Mouse (Mus musculus): ENCODE results near the gene Retn. TPM values are rescaled to one million over a fixed set of nuclear protein-coding genes. Genes with fewer than 3 reads are reported as not detected.

The Retn gene
- polyA plus RNA-seq, 1 experiment, result not detected

DNA sequence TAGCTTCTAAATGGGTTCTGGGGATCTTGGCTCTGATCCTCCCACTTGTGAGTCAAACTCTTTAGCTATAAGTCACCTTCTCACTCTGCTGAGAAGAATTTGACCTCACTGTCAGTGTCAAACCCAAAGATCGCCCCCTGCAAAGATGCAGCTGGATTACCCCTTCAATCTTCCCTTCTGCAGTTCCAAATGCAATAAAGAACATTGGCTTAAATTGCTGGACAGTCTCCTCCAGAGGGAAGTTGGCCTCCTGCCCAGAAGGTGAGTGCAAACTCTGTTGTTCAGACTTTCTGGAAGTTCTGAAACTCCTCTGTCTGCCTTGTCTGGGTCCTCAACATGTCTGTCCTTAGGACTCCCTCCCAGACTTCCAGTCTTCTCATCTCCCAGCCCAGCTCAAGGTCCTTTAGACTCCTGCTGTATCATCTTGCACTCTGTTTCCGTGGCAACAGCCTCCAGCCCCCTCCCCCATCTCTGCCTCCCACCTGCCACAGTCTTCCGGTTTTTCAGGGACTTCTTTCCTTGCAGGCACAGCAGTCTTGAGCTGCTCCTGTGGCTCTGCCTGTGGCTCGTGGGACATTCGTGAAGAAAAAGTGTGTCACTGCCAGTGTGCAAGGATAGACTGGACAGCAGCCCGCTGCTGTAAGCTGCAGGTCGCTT, 1.3 kb downstream of the Retn start:
- Histone ChIP-seq H3K4me2 (ENCODE audit: low read depth) (no peak overlapping the region), H3ac (ENCODE audit: control insufficient read depth, insufficient read length) (no peak overlapping the region), H3K79me2 (ENCODE audit: control insufficient read depth, insufficient read depth) (no peaks in the 10 kb centered on the region), H3K4me3 (no peak overlapping the region), H3K27me3 (ENCODE audit: control insufficient read depth, insufficient read depth, insufficient read length) (peaks cover 12% of the 10 kb centered on the region), H3K36me3 (ENCODE audit: control insufficient read depth, insufficient read depth) (no peaks in the 10 kb centered on the region)
- TF ChIP-seq SRF (IDR thresholded peaks at IDR 0.05; ENCODE audit: control insufficient read depth, insufficient read length, low read depth) (no peak), MYOG (IDR thresholded peaks at IDR 0.05; ENCODE audit: control insufficient read depth in 1 of 3, insufficient read depth in 1 of 3, insufficient read length in 2 of 3, low read depth in 2 of 3) (no peak), MYOD1 (IDR thresholded peaks at IDR 0.05; ENCODE audit: control insufficient read depth in 1 of 3, insufficient read length in 2 of 3, low read depth in 2 of 3) (no peak), POLR2A (IDR thresholded peaks at IDR 0.05; ENCODE audit: insufficient read length, low read depth) (no peak), TCF12 (IDR thresholded peaks at IDR 0.05; ENCODE audit: insufficient read depth, poor library complexity, severe bottlenecking) (no peak), REST (IDR thresholded peaks at IDR 0.05; ENCODE audit: insufficient read depth, insufficient read length) (no peak), USF1 (IDR thresholded peaks at IDR 0.05; ENCODE audit: low read depth) (no peak), E2F4 (IDR thresholded peaks at IDR 0.05; ENCODE audit: insufficient read depth) (no peak), POLR2AphosphoS2 (IDR thresholded peaks at IDR 0.05; ENCODE audit: insufficient read length, low read depth) (no peak), MAX (IDR thresholded peaks at IDR 0.05; ENCODE audit: low read depth) (no peak), TCF3 (IDR thresholded peaks at IDR 0.05; ENCODE audit: insufficient read length, low read depth) (no peak), CEBPB (IDR thresholded peaks at IDR 0.05; ENCODE audit: insufficient read depth, poor library complexity, severe bottlenecking) (no peak)

DNA sequence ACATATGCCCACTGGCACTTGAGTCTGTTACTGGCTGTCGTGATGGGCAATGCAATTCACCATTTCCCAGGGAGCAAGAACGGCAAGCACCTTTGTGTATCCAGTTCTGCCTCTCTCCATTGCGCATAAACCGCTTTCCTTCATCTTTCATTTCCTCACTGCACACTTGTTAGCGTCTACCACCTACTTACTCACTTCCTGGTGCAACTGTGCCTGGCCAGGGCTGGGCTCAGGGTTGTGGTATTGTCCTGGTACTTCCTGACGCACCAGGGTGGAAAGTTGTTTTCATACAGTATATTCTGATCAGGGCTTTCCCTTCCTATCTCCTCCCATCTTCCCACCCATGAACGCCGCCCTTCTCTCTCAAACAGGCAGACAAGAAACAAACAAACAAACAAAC, 5.3 kb downstream of the Retn start:
- no peak overlapping the region for H3ac ChIP-seq (ENCODE audit: control insufficient read depth, insufficient read length)
- H3K79me2 ChIP-seq (ENCODE audit: control insufficient read depth, insufficient read depth), result no peaks in the 10 kb centered on the region
- H3K36me3 ChIP-seq (ENCODE audit: control insufficient read depth, insufficient read depth), result no peaks in the 10 kb centered on the region
- H3K27me3 ChIP-seq (ENCODE audit: control insufficient read depth, insufficient read depth, insufficient read length), result peaks cover 17% of the 10 kb centered on the region
- no peak for TF ChIP-seq USF1 (IDR thresholded peaks at IDR 0.05; ENCODE audit: low read depth)
- TF ChIP-seq MAX (IDR thresholded peaks at IDR 0.05; ENCODE audit: low read depth), result no peak
- H3K4me3 ChIP-seq, result no peak overlapping the region
- H3K4me2 ChIP-seq (ENCODE audit: low read depth), result no peak overlapping the region

DNA sequence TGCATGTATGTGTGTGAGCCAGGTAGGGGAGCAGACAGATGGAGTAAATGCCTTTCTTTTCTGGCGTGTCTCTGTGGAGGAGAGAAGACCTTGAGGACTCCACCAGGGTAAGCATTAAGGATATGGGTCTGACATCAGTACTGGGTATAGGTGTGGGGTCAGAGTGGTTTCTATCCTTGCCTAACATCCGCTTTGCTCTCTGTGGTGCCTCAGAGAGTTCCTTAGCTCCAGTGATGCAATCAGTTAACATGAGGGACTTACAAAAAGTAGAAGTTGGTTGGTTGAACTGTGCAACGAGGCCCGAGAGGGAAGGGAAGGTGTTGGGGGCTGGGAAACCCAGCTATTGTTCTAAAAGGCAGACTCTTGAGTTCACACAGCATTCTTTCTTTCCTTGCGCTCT, 8.8 kb downstream of the Retn start:
- TF ChIP-seq USF1 (IDR thresholded peaks at IDR 0.05; ENCODE audit: low read depth), result no peak
- TF ChIP-seq POLR2AphosphoS2 (IDR thresholded peaks at IDR 0.05; ENCODE audit: insufficient read length, low read depth), result no peak
- no peak for TF ChIP-seq MYOG (IDR thresholded peaks at IDR 0.05; ENCODE audit: control insufficient read depth in 1 of 3, insufficient read depth in 1 of 3, insufficient read length in 2 of 3, low read depth in 2 of 3)
- no peak for TF ChIP-seq REST (IDR thresholded peaks at IDR 0.05; ENCODE audit: insufficient read depth, insufficient read length)
- Histone ChIP-seq H3K4me2 (ENCODE audit: low read depth) (no peak overlapping the region), H3K27me3 (ENCODE audit: control insufficient read depth, insufficient read depth, insufficient read length) (peaks cover 20% of the 10 kb centered on the region), H3K4me3 (no peak overlapping the region), H3ac (ENCODE audit: control insufficient read depth, insufficient read length) (no peak overlapping the region), H3K36me3 (ENCODE audit: control insufficient read depth, insufficient read depth) (no peaks in the 10 kb centered on the region), H3K79me2 (ENCODE audit: control insufficient read depth, insufficient read depth) (no peaks in the 10 kb centered on the region)

DNA sequence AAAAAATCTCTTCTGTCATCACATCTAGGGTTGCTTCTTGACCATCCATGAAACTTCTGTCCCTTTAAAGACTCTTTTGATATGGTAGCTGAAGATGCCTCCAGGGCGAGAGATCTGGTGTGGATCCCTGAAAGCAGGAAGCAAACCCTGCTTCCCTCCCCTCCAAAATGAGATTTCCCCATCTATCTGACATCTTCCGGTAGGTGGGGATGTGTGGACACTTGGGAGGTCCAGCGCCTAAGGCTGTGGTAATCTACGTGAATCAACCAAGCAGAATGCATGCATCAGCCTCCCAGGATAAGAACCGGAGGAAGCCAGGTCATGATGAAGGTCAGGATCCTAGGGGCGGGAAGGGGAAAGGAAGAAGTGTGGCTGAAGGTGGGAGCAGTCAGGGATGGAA, 9.9 kb downstream of the Retn start, which contains the start of gene Mcemp1:
Gene Mcemp1 (plus strand): TSS at position 248 of the 400 bp plus-strand sequence.
- H3K27me3 ChIP-seq (ENCODE audit: control insufficient read depth, insufficient read depth, insufficient read length), result peaks cover 20% of the 10 kb centered on the region
- H3K79me2 ChIP-seq (ENCODE audit: control insufficient read depth, insufficient read depth), result no peaks in the 10 kb centered on the region
- H3K36me3 ChIP-seq (ENCODE audit: control insufficient read depth, insufficient read depth), result no peaks in the 10 kb centered on the region
- H3ac ChIP-seq (ENCODE audit: control insufficient read depth, insufficient read length), result no peak within 1 kb of the TSS
- H3K4me2 ChIP-seq (ENCODE audit: low read depth), result no peak within 1 kb of the TSS
- no peak for TF ChIP-seq MAX (IDR thresholded peaks at IDR 0.05; ENCODE audit: low read depth)
- TF ChIP-seq E2F4 (IDR thresholded peaks at IDR 0.05; ENCODE audit: insufficient read depth), result no peak
- no peak for TF ChIP-seq POLR2AphosphoS2 (IDR thresholded peaks at IDR 0.05; ENCODE audit: insufficient read length, low read depth)
- no peak for TF ChIP-seq MYOG (IDR thresholded peaks at IDR 0.05; ENCODE audit: control insufficient read depth in 1 of 3, insufficient read depth in 1 of 3, insufficient read length in 2 of 3, low read depth in 2 of 3)
- TF ChIP-seq CEBPB (IDR thresholded peaks at IDR 0.05; ENCODE audit: insufficient read depth, poor library complexity, severe bottlenecking), result no peak
- TF ChIP-seq POLR2A (IDR thresholded peaks at IDR 0.05; ENCODE audit: insufficient read length, low read depth), result no peak
- TF ChIP-seq MYOD1 (IDR thresholded peaks at IDR 0.05; ENCODE audit: control insufficient read depth in 1 of 3, insufficient read length in 2 of 3, low read depth in 2 of 3), result no peak
- TF ChIP-seq REST (IDR thresholded peaks at IDR 0.05; ENCODE audit: insufficient read depth, insufficient read length), result no peak
- H3K4me3 ChIP-seq, result no peak within 1 kb of the TSS

DNA sequence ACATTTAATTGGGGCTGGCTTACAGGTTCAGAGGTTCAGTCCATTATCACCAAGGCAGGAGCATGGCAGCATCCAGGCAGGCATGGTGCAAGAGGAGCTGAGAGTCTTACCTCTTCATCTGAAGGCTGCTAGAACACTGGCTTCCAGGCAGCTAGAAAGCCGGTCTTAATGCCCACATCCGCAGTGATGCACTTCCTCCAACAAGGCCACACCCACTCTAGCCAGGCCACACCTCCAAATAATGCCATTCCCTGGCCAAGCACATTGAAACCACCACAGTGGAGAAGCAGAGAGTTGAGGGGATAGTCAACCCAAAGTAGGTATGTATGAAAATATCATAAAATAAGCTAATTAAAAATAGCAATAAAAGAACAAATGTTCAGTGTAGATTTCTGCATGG, 14.8 kb downstream of the Retn start:
- TF ChIP-seq MAX (IDR thresholded peaks at IDR 0.05; ENCODE audit: low read depth) (no peak), TCF12 (IDR thresholded peaks at IDR 0.05; ENCODE audit: insufficient read depth, poor library complexity, severe bottlenecking) (no peak), POLR2AphosphoS2 (IDR thresholded peaks at IDR 0.05; ENCODE audit: insufficient read length, low read depth) (no peak), SRF (IDR thresholded peaks at IDR 0.05; ENCODE audit: control insufficient read depth, insufficient read length, low read depth) (no peak), CEBPB (IDR thresholded peaks at IDR 0.05; ENCODE audit: insufficient read depth, poor library complexity, severe bottlenecking) (no peak), POLR2A (IDR thresholded peaks at IDR 0.05; ENCODE audit: insufficient read length, low read depth) (no peak), MYOD1 (IDR thresholded peaks at IDR 0.05; ENCODE audit: control insufficient read depth in 1 of 3, insufficient read length in 2 of 3, low read depth in 2 of 3) (no peak)
- Histone ChIP-seq H3K79me2 (ENCODE audit: control insufficient read depth, insufficient read depth) (no peaks in the 10 kb centered on the region), H3K4me3 (no peak overlapping the region), H3K27me3 (ENCODE audit: control insufficient read depth, insufficient read depth, insufficient read length) (peaks cover 20% of the 10 kb centered on the region), H3ac (ENCODE audit: control insufficient read depth, insufficient read length) (no peak overlapping the region), H3K4me2 (ENCODE audit: low read depth) (no peak overlapping the region), H3K36me3 (ENCODE audit: control insufficient read depth, insufficient read depth) (no peaks in the 10 kb centered on the region)

All from myocyte (in vitro differentiated cells).